Mouse (Mus musculus) neural tube, embryonic 11.5 days (tissue): ENCODE measurements around the gene Lrba. TPM values are rescaled to one million over a fixed set of nuclear protein-coding genes. Genes with fewer than 3 reads are reported as not detected.

Experiments
- ATAC-seq: fragments of 200-750 bp; cut with Nextera tagmentation; 2 replicates; pipeline ENCODE4 v1.8.0; 2017; ENCODE audit warnings: moderate number of reproducible peaks, mild to moderate bottlenecking, moderate TSS enrichment, moderate library complexity; ENCODE audit not compliant: insufficient read depth, low FRiP score, low TSS enrichment
- DNase-seq: peaks from one replicate; pipeline ENCODE4 v3.0.0-alpha.2; 2015; ENCODE audit warnings: low spot score
- H3K27ac ChIP-seq: fragments of 300-500 bp; sonication (generic); 2 replicates; pipeline ENCODE4 v1.5.1; 2014; ENCODE audit warnings: low read depth, mild to moderate bottlenecking, low read length
- H3K27me3 ChIP-seq: fragments of 300-500 bp; sonication (generic); 2 replicates; pipeline ENCODE4 v1.6.1; 2014; ENCODE audit warnings: mild to moderate bottlenecking, low read length, mixed read lengths; ENCODE audit not compliant: control insufficient read depth, insufficient read depth
- H3K36me3 ChIP-seq: fragments of 300-500 bp; sonication (generic); 2 replicates; pipeline ENCODE4 v1.6.1; 2014; ENCODE audit warnings: mild to moderate bottlenecking, low read length, moderate library complexity, mixed read lengths; ENCODE audit not compliant: control insufficient read depth, insufficient read depth
- H3K4me1 ChIP-seq: fragments of 300-500 bp; sonication (generic); 2 replicates; pipeline ENCODE4 v1.6.1; 2014; ENCODE audit warnings: low read length, mixed read lengths; ENCODE audit not compliant: control insufficient read depth, insufficient read depth
- H3K4me2 ChIP-seq: fragments of 300-500 bp; sonication (generic); 2 replicates; pipeline ENCODE4 v1.6.1; 2014; ENCODE audit warnings: low read depth, mild to moderate bottlenecking, moderate library complexity
- H3K4me3 ChIP-seq: fragments of 300-500 bp; sonication (generic); 2 replicates; pipeline ENCODE4 v1.5.1; 2014; ENCODE audit warnings: low read depth, low read length
- H3K9ac ChIP-seq: fragments of 300-500 bp; sonication (generic); 2 replicates; pipeline ENCODE4 v1.6.1; 2014; ENCODE audit warnings: mild to moderate bottlenecking, low read length
- H3K9me3 ChIP-seq: fragments of 300-500 bp; sonication (generic); 2 replicates; pipeline ENCODE4 v1.6.1; 2016; ENCODE audit warnings: low read length; ENCODE audit not compliant: control insufficient read depth
- WGBS: fragments of 180-500 bp; shearing (Covaris S2); extraction: QIAGEN DNeasy Blood & Tissue Kit; methylation state at CpG from one replicate; pipeline ENCODE4 v1.1.7; 2014; 5-methylcytosine and 5-hydroxymethylcytosine counted together
- polyA plus RNA-seq: library from polyadenylated mRNA; unstranded; fragments of >200 nt; fragmentation: Nextera tagmentation; extraction: Ambion mirVana; gene quantifications from 2 replicates; pipeline ENCODE4 v1.2.1, GENCODE M21; 2014

Lrba gene
- polyA plus RNA-seq, 1 experiment from 2014 or later: 5.7 TPM

- ATAC-seq (no peak), DNase-seq (no peak)
- Histone ChIP-seq H3K4me3 (no peak overlapping the region), H3K36me3 (no peaks in the 10 kb centered on the region), H3K4me1 (no peaks in the 10 kb centered on the region), H3K27me3 (no peaks in the 10 kb centered on the region), H3K27ac (no peak overlapping the region), H3K4me2 (no peak overlapping the region), H3K9ac (no peak overlapping the region), H3K9me3 (no peaks in the 10 kb centered on the region)
- 92% methylated on average over 3 of the region's 3 CpGs for WGBS
These were observed 603.0 kb downstream of the Lrba start for GRCm38 (mm10) chr3:86827506-86827905.

DNA sequence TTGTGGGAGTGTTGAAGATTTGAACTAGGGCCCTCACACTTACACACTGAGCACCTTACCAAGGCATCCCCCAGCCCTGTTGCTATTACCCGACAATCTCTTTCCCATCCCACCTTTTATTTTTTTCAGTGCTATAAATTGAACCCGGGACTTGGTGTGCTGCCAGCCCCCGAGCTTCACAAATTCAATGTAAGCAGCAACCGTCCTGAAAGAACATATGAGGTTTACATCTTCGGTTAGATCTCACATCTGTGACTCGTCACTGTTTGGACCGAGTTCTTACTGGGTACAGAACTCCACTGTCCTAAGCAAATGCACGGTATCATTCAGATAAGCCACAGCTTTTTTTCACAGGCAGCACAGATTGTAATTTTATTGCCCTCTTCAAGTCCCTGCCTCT lies 607.6 kb downstream of the Lrba start:
- no peak overlapping the region for H3K9ac ChIP-seq

More for the DNA sequence above, 607.6 kb downstream of the Lrba start:
- Histone ChIP-seq H3K4me3 (no peak overlapping the region), H3K4me1 (no peaks in the 10 kb centered on the region), H3K9me3 (no peaks in the 10 kb centered on the region), H3K27ac (no peak overlapping the region), H3K4me2 (no peak overlapping the region), H3K27me3 (no peaks in the 10 kb centered on the region), H3K36me3 (no peaks in the 10 kb centered on the region)
- DNase-seq: no peak
- no peak for ATAC-seq
- 67% methylated on average over 8 of the region's 8 CpGs for WGBS

Other genes starting within 250 kb of the Lrba start
- gene Prss48, start 222.2 kb upstream of the Lrba start, polyA plus RNA-seq: not detected in 2 replicates
- 965 and 1,059 TPM in 2 replicates for gene Rps3a1, start 82.0 kb upstream of the Lrba start, polyA plus RNA-seq